17 mouse cellular contexts compared by ENCODE assay signal in the genomic region with DNA sequence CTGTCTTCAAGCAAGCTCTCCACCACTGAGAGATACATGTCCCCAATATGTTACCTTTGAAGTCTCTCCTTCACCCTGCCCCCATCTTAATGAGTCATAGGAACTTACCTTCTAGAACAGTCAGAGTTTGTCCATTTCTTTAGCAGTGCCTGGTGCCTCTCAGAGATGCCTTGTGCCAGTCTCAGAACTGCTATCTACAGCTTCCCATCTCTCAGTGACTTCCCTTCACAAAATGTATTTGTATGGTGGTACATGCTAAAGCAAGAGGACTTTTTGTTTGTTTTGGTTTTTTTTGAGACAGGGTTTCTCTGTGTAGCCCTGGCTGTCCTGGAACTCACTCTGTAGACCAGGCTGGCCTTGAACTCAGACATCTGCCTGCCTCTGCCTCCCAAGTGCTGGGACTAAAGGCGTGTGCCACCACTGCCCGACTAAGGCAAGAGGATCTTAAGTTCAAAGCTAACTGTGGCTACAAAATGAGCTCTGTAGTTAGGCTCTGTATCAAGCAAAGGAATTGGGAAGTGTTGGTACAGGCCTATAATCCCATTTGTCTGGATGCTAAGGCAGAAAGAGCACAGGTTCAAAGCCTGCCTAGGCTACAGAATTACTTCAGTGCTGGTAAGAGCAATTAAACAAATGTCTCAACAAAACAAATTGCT. TPM values are rescaled to one million over a fixed set of nuclear protein-coding genes. Genes with fewer than 3 reads are reported as not detected.
DNase-seq lines count a peak whose midpoint lies in the region; ATAC-seq and TF ChIP-seq lines count a peak whose summit lies in the region.
"Had no signal": no experiment of that assay in that cellular context is flagged by ENCODE, and none has a peak within 500 bp of the region (broad histone marks: within the 10 kb centered on the region; RNA-seq: fewer than 3 reads in every experiment).

No protein-coding gene starts in this region.

- no peak overlapping the region for H3K27ac ChIP-seq in liver, embryonic 12.5 days
- H3K27ac ChIP-seq in liver, postnatal 0 days (ENCODE audit: low read depth): no peak overlapping the region
- H3K27ac ChIP-seq in liver, embryonic 13.5 days: no peak overlapping the region
- H3K27ac ChIP-seq: forebrain, embryonic 12.5 days; hindbrain, embryonic 10.5 days; limb, embryonic 13.5 days; macrophage; midbrain, embryonic 13.5 days; neural tube, embryonic 15.5 days had no signal

- H3K4me1 ChIP-seq in liver, embryonic 12.5 days: peaks cover 27% of the 10 kb centered on the region
- peaks cover 9% of the 10 kb centered on the region for H3K4me1 ChIP-seq in liver, postnatal 0 days (ENCODE audit: insufficient read depth)
- H3K4me1 ChIP-seq in liver, embryonic 13.5 days (replicated peaks): peaks cover 22% of the 10 kb centered on the region
- H3K4me1 ChIP-seq: forebrain, embryonic 12.5 days had no signal

- no peak for ATAC-seq in liver, embryonic 12.5 days
- no peak for ATAC-seq in liver, postnatal 0 days
- ATAC-seq in liver, embryonic 13.5 days (ENCODE audit: low read depth): no peak
- ATAC-seq: midbrain, embryonic 13.5 days; Patski had no signal

- no peak for DNase-seq in liver, postnatal 0 days
- peak; percentile 38 for DNase-seq in T-cell, adult 2 months (ENCODE audit: low spot score)
- DNase-seq in liver, embryonic 13.5 days: no peak
- DNase-seq in thymus, postnatal 10 days (ENCODE audit: low spot score in 2 of 2): no peak
- no peak for DNase-seq in gastrocnemius, postnatal 36 days
- DNase-seq in adrenal gland, postnatal 4 days (ENCODE audit: low spot score in 2 of 2): no peak
- DNase-seq: cerebellum, adult 9-10 months; gastrocnemius, postnatal 14 days; lung, embryonic 14.5 days had no signal

- H3K4me3 ChIP-seq in liver, embryonic 12.5 days: no peak overlapping the region
- no peak overlapping the region for H3K4me3 ChIP-seq in liver, postnatal 0 days (ENCODE audit: low read depth, low read length)
- H3K4me3 ChIP-seq in liver, embryonic 13.5 days (replicated peaks): no peak overlapping the region
- H3K4me3 ChIP-seq: forebrain, embryonic 12.5 days; hindbrain, embryonic 10.5 days; limb, embryonic 13.5 days; midbrain, embryonic 13.5 days; neural tube, embryonic 15.5 days had no signal

- no peaks in the 10 kb centered on the region for H3K9me3 ChIP-seq in liver, embryonic 12.5 days (replicated peaks)
- no peaks in the 10 kb centered on the region for H3K9me3 ChIP-seq in liver, postnatal 0 days (ENCODE audit: low read length)
- no peaks in the 10 kb centered on the region for H3K9me3 ChIP-seq in liver, embryonic 13.5 days (replicated peaks)
- H3K9me3 ChIP-seq: forebrain, embryonic 12.5 days; hindbrain, embryonic 10.5 days; limb, embryonic 13.5 days; midbrain, embryonic 13.5 days; neural tube, embryonic 15.5 days had no signal

- H3K4me2 ChIP-seq in liver, embryonic 12.5 days: 0 out of 2 replicates have a peak overlapping the region, but pooled peaks have one; percentile 22
- H3K4me2 ChIP-seq in liver, postnatal 0 days (ENCODE audit: low read depth, low read length): no peak overlapping the region
- H3K4me2 ChIP-seq in liver, embryonic 13.5 days: no peak overlapping the region
- H3K4me2 ChIP-seq: forebrain, embryonic 12.5 days; lung, embryonic 14.5 days; midbrain, embryonic 13.5 days; neural tube, embryonic 15.5 days had no signal

- no peak overlapping the region for H3K9ac ChIP-seq in liver, embryonic 12.5 days
- H3K9ac ChIP-seq in liver, postnatal 0 days (replicated peaks): no peak overlapping the region
- H3K9ac ChIP-seq in liver, embryonic 13.5 days: 0 out of 2 replicates have a peak overlapping the region, but pooled peaks have one; percentile 7
- H3K9ac ChIP-seq: forebrain, embryonic 12.5 days; lung, embryonic 14.5 days; midbrain, embryonic 13.5 days; neural tube, embryonic 15.5 days had no signal

- H3K36me3 ChIP-seq in liver, embryonic 12.5 days: no peaks in the 10 kb centered on the region
- no peaks in the 10 kb centered on the region for H3K36me3 ChIP-seq in liver, postnatal 0 days (replicated peaks; ENCODE audit: insufficient read depth, low read length)
- H3K36me3 ChIP-seq in liver, embryonic 13.5 days: no peaks in the 10 kb centered on the region
- H3K36me3 ChIP-seq: forebrain, embryonic 12.5 days; hindbrain, embryonic 10.5 days; limb, embryonic 13.5 days; midbrain, embryonic 13.5 days; neural tube, embryonic 15.5 days had no signal

- 70% methylated on average over 2 of the region's 2 CpGs for WGBS in liver, embryonic 12.5 days (ENCODE audit: insufficient replicate concordance)
- WGBS in liver, postnatal 0 days (ENCODE audit: insufficient replicate concordance): 66% methylated on average over 2 of the region's 2 CpGs
- WGBS in liver, embryonic 13.5 days (ENCODE audit: insufficient replicate concordance): 55% methylated on average over 2 of the region's 2 CpGs

- no peaks in the 10 kb centered on the region for H3K27me3 ChIP-seq in liver, embryonic 12.5 days (replicated peaks)
- no peaks in the 10 kb centered on the region for H3K27me3 ChIP-seq in liver, postnatal 0 days (ENCODE audit: insufficient read depth, low read length)
- no peaks in the 10 kb centered on the region for H3K27me3 ChIP-seq in liver, embryonic 13.5 days
- H3K27me3 ChIP-seq: forebrain, embryonic 12.5 days; limb, embryonic 13.5 days; midbrain, embryonic 13.5 days; neural tube, embryonic 15.5 days; Patski had no signal

- no peak for TF ChIP-seq EP300 in liver, postnatal 0 days (IDR thresholded peaks at IDR 0.05; ENCODE audit: low read depth)

- no peak for TF ChIP-seq CTCF in liver, postnatal 0 days (IDR thresholded peaks at IDR 0.05; ENCODE audit: low read depth)

- intact Hi-C loops in gastrocnemius, postnatal 36 days (cut with DNase I): no loop called here

RNA-seq across cellular contexts. Expression of a gene that starts 49.3 kb away (rescaled TPM):
- not detected in 2 replicates for polyA plus RNA-seq in liver, embryonic 12.5 days (2016; fragmentation: Nextera tagmentation; extraction: Ambion mirVana)
- polyA plus RNA-seq in liver, postnatal 0 days (2015; fragmentation: Nextera tagmentation; extraction: Ambion mirVana): 0.24 TPM in 1 of 2 replicates, not detected in the other
- polyA plus RNA-seq in liver, embryonic 13.5 days (2015; fragmentation: Nextera tagmentation; extraction: Ambion mirVana): 0.10 and 0.15 TPM in 2 replicates
- total RNA-seq in gastrocnemius, postnatal 36 days (2021): not detected
- 1 to 10 TPM in 1 of 2 experiments, under 1 TPM in 1; 0.34 to 1.0 TPM for total RNA-seq in adrenal gland, postnatal 4 days (2021)
- polyA plus RNA-seq: hindbrain, embryonic 10.5 days had no signal

RNA-seq across cellular contexts. Expression of a gene that starts 49.4 kb away (rescaled TPM):
- 5.0 and 5.9 TPM in 2 replicates for polyA plus RNA-seq in liver, embryonic 12.5 days (2016; fragmentation: Nextera tagmentation; extraction: Ambion mirVana)
- polyA plus RNA-seq in liver, postnatal 0 days (2015; fragmentation: Nextera tagmentation; extraction: Ambion mirVana): 1.6 and 2.6 TPM in 2 replicates
- 5.0 and 5.6 TPM in 2 replicates for polyA plus RNA-seq in liver, embryonic 13.5 days (2015; fragmentation: Nextera tagmentation; extraction: Ambion mirVana)
- under 1 TPM; 0.32 to 0.41 TPM for total RNA-seq in gastrocnemius, postnatal 36 days (2021)
- 1 to 10 TPM; 3.2 to 6.1 TPM for total RNA-seq in adrenal gland, postnatal 4 days (2021)
